Mouse (Mus musculus): ENCODE measurements around the gene Ccdc169. TPM values are rescaled to one million over a fixed set of nuclear protein-coding genes. Genes with fewer than 3 reads are reported as not detected.

Ccdc169 gene
- total RNA-seq, 2 experiments from 2014 or later = 0.41 TPM; not detected in 1

DNA sequence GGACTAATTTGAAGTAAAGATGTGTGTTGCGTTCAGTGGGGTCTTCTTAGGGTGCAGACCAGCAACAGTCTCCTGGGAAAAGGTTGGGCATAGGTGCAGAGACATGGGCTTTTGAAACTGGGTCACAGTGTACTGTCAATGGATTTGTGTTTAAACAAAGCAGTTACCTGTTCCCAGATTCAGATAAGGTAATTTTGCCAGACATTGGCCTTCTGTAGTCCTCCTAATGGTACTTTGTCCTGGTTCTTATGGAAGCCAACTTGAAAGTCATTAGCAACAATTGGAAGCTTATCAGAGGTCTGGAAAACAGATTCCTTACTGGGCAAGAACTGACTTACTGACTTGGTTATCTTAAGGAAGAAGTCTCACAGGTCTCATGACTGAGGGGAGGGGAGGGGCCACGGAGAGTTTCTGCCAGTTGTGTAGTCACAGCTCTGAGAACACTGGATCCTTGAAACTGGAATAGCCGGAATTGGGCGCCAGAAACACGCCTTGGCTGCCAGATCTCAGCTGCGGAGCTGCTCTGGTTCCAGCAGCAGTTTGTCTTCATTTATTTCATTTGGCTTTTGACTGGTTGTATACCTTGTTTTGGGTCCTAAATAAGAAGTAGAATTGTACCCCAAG is 17.8 kb upstream of the Ccdc169 start:
- no peak for ATAC-seq (replicated peaks; ENCODE audit: poor library complexity, severe bottlenecking)

DNA sequence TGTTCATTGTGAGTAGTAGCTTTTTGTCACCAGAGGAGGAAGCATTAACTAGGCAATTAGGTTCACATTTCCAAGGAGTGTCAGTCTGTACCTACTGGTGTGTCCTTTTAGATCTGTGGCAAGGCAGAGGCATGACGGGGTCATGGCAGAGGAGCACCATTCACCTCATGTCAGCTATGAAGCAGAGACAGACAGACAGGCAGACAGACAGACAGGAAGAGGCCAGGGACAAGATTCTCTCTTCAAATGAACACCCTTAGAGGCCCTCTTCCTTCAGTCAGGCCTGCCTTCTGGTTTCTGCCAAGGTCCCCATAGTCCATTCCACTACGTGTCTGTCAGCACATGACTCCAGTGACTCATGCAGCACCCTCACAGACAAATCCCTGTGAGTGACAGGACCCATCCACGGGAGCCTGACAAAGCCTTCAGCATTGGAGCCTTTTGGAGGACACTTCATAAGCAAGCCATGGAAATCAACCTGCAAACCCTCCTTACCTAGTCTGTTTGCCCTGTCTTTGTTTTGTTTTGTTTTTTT is 14.7 kb upstream of the Ccdc169 start:
- no peak for ATAC-seq (replicated peaks; ENCODE audit: poor library complexity, severe bottlenecking)

DNA sequence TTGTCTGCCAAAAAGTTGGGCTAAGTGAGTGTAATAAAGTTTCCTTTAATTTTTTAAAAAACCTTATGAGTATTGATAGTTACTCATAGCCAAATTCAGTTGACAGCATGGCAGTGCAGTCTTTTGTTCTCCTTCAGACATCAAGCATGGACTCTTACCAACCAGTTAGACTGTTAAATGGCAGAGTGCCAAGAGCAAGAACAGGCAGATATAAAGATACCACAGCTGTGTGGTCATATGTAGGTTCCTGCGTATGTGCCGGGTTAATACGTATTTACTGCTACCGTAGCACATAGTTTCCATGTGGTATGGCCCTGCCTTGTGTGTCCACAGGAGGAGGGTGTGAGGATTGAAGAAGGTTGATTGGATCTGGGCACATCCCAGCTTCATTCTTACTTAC is 14.1 kb upstream of the Ccdc169 start:
- ATAC-seq (replicated peaks; ENCODE audit: poor library complexity, severe bottlenecking) = no peak

DNA sequence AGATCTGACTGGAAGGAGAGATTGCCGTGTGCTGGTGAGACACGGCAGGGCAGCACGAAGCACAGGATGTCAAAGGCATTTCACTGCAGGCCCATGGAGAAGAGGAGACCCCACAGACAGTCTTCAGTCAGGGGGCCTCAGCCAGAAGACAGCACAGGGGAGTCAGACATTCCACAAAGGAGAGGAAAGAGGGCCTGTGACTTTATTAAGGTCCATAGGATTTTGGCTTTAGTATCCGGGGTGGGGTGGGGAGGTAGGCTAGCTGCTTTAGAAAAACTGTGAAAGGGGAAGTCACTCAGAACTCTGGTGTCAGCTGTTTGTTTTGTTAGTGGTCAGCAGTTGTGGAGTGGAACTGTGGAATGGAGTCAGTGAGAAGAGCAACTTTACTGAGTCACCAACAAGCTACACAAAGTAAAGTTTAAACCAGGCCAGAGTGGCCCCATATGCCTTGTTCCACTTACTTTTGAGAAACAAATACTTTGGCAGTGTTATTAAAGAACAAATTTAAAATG is 7.9 kb upstream of the Ccdc169 start:
- ATAC-seq (replicated peaks; ENCODE audit: poor library complexity, severe bottlenecking) = peak; percentile 75

DNA sequence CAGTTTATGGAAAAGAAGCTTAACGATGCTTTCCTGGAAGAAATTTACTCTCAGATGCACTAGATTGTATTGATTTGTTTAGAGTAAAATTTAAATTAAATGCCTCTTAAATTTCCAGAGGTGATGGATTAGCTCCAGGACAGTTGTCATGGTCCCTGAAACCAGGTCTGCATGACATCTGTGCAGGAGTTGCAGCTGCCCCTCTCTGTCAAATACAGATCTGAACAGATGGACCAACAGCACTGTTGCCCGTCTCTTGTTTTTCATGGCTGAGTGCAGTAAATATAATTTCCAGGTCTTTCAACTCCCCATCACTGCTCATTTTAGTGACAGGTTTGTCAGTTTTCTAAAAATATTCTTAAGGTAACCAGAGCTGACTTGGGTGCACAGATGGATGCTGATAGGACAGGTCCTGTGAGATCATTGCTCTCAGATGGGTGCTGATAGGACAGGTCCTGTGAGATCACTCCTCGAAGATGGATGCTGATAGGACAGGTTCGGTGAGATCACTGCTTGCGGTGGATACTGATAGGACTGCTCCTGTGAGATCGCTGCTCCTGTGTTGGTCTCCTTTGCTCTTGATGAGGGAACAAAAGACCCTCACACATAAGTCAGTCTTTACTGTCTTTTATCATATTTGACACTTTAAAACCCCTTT is 5.4 kb upstream of the Ccdc169 start:
- ATAC-seq (replicated peaks; ENCODE audit: poor library complexity, severe bottlenecking) = no peak

DNA sequence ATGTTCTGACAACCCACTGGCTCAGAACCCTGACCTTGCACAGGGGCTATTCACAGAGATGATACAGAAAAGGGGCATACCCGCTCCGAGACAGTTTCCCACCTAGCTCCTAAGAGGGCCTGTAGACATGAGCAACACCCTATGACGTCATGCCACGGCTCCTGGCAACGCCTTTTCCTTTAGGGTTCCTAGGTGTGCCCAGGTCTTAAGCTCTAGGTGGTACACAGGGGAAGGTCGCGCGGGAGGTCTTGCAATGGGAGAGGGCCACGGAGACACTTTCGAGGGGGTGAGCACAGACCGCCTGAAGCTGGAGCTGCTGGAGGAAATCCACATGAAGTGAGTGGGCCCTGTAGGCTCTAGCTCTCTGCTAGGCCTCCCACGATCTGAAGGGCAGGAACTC is 2.7 kb downstream of the Ccdc169 start:
- no peak for ATAC-seq (replicated peaks; ENCODE audit: poor library complexity, severe bottlenecking)

DNA sequence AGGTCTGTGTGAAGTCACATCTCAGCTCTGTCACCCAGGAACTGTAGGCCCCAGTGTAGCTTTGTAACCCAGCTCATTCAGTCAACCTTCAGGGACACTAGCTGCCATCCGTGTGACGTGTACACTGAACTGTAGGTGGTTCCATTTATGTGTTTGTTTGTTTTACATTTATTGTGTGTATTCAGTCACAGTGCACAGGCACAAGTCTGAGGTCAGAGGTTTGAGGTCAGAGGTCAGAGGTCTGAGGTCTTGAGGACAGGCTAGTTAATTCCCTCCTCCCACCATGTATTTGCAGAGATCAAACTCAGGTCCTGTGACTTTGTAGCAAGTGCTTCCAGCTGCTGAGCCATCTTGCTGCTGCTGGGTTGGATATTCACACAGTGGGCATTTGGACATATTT is 4.3 kb downstream of the Ccdc169 start:
- no peak for ATAC-seq (replicated peaks; ENCODE audit: poor library complexity, severe bottlenecking)

DNA sequence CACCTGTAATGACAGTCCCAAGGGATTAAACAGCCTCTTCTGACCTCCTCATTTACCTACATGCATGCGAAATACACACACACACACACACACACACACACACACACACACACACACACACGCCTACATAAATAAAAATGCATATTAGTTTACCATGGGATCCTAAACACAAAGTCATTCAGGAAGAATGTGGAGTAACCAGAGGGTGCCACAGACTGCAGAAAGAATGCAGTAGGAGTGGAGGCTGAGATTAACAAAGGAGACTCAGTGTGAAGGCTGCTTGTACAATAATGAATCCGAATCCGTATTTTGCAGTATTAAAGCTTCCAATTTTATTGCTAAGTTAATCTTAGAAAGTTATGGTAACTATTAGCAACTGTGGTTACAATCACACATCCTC is 7.8 kb downstream of the Ccdc169 start:
- ATAC-seq (replicated peaks; ENCODE audit: poor library complexity, severe bottlenecking) = no peak

DNA sequence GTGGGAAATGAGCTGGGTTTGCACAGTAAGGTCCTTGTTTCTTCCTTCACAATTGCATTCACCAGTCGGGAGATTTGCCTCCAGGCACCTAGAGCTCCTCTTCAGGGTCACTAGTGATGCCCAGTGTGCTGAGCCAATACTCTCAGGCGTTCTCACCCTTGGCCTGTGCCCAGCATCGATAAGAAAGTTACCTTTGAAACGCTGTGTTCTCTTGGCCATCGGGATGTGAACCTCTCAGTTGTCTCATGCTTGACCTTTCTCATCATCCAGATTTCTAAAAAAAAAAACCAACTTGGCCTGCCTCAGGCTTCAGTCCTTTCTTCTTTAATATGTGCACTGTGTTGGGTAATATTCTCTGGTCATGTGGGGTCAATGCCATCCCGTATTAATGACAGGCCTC is 9.3 kb downstream of the Ccdc169 start:
- ATAC-seq (replicated peaks; ENCODE audit: poor library complexity, severe bottlenecking) = no peak

DNA sequence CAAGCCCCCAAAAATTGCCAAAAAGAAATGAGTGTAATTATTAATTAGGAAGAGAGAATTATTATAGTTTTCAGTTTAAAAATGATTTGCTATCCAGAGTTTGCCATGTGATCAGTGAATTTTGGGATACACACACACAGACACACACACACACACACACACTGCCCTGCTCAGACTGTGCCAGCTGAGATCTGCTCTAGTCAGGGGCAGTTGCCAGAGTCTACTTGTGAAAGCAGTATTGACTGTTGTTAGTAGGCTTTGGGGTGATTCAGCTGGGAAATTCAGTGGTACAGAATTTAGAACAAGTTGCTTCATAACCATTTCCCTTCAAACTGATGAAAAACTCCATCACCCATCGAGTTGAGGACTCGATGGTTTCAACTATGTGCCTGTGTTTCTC is 10.0 kb downstream of the Ccdc169 start:
- no peak for ATAC-seq (replicated peaks; ENCODE audit: poor library complexity, severe bottlenecking)

DNA sequence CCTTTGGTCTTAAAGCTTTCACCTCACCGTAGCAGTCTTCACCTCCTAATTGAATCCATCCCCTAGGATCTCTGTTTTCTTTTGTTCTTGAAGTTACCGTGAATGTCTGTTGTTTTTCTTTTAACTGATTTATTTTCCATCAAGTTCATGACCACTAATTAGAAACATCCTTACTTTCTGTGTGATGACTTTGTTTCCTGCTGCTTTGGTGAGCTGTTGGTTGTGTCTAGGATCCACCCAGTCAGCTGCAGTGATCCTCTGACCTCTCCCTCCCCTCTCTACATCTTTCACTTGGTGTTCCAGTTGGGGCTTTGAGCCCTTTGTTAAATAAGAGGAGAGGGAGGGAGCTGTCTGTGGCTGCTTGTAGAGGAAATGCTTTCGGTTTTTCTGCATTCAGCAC is 11.0 kb downstream of the Ccdc169 start:
- ATAC-seq (replicated peaks; ENCODE audit: poor library complexity, severe bottlenecking) = no peak

DNA sequence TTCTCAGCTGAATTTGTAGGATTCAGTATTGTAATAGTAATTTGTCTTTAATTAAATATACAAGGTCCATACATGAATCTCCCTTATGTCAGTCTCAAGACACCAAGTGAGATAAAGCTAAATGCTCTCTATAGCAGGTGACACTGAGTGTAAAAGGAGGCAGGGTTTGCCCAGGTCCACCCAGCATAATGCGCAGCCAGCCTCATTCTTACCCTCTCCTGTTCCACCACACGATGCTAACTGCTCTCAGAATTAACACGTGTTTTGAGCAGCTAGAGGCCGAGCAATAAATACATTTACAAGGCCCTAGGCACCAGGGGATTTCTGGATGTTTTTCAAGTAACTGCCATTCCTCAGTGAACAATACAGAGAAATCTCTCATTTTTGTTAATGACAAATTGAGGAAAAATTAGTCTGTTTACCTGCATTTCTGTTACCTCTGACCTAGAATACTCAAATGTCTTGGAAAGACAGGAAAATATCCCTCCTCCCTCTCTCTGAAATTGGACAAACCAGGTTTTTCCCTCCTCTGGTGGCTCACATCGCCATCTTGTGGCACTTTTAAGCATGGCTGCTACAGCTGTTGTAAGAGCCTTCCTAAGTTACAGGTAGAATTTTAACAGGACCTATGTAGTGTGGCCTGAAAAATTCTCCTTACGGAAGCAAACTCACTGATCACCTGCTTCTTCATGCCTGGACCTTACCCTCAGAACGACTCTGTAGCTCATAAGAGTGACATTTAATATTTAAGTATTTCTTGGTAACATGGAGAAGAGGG is 14.7 kb downstream of the Ccdc169 start:
- 0 out of 2 replicates have a peak, but pooled peaks have one; percentile 30 for ATAC-seq (replicated peaks; ENCODE audit: poor library complexity, severe bottlenecking)

DNA sequence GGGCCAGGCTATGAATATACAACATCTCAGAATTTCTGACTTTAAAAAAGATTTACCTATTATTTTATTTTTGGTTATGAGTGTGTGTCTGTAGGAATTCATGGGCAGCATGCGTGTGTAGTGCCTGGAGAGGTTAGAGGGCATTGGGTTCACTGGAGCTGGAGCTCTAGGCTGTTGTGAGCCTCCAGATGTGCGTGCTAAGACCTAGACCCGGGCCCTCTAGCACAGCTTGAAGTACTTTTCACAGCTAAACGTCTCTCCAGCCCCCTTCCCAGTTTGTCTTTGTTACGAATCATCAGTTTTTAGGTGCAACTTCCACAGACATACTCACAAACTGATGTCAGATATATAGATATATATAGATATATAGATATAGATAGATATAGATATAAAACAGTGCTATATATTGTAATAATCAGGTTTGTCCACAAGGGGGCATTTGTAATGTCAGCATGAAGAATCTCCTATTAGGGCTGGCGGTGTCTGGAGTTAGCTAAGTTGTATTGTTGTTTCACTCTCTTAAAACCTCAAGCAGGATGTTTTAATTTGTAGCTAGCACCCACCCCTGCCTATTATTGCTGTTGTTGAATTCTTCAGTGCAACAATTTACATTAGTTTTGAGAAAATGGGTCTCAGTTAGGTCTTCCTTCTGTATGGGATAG is 15.7 kb downstream of the Ccdc169 start:
- peak; percentile 61 for ATAC-seq (replicated peaks; ENCODE audit: poor library complexity, severe bottlenecking)

DNA sequence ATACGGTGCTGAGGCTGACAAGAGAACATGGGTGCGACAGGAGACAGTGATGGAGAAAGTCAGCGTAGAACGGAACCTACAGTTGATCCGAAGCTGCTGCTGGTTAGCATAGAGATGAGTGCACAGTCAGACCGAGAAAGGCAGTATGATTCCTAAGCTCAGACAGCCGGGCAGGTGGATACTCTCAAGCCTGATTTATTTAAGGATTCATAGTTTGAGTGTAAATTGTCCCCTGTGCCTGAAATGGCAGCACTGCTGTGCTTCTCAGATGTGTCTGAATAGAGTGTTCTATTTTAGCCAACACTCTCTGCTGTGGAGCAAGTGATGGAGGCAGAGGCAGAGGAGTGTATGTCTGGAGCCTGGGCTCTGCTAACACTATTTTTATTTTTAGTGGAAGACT is 17.0 kb downstream of the Ccdc169 start:
- ATAC-seq (replicated peaks; ENCODE audit: poor library complexity, severe bottlenecking) = no peak

DNA sequence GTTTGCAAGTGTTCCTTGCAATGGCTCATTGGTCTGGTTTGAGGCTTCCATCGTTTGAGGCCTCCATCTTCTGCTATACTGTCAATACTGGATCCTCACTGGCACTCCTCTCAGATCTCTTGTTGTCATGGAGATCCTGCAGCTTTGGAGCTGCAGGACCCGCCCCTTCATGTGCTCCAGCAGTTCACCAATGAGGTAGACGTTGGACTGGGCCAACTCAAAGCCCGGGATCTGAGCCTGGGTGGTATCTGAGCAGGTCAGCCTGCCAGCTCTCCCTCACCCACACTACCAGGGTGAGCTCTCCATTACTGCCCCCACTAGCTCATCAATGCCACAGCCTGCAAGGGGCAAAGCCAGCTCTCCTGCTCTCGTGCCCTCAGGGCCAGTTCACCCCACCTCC is 20.3 kb downstream of the Ccdc169 start:
- no peak for ATAC-seq (replicated peaks; ENCODE audit: poor library complexity, severe bottlenecking)

DNA sequence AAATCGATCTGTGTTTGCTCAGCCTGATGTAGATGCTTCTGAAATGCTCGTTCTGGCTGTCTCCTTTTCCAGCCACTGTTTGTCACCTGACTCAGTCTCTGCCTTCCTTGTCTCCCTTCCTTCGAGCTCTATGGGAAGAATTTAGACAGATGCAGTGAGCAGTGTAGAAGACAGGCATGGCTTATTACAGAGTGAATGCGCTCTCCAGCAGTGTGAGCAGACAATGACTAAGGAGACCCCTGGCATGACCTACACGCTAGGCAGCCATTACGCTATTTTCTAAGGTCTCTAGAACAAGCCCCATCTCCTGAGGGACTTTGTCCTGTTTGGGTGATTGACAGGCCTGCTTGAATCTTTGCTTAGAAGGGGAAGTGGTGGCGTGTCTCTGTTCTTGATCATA is 24.0 kb downstream of the Ccdc169 start:
- ATAC-seq (replicated peaks; ENCODE audit: poor library complexity, severe bottlenecking) = no peak

DNA sequence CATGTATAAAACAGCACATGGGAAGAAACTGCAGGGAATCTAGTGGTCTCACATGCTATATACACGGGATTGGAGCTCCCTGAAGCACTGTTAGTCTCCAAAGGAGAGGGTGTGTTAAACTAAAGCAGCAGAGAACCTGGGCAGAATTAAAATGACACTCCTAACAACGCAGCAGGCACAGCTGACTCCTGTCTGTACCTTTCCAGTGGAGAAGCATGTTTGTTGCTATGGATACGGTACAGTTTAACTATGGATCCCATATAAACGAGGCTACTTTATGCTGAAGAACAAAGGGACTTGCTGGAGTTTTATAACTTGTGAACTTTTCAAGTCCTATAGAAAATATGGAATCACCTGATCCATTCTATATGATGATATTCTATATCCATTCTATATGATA is 26.4 kb downstream of the Ccdc169 start:
- ATAC-seq (replicated peaks; ENCODE audit: poor library complexity, severe bottlenecking) = no peak

DNA sequence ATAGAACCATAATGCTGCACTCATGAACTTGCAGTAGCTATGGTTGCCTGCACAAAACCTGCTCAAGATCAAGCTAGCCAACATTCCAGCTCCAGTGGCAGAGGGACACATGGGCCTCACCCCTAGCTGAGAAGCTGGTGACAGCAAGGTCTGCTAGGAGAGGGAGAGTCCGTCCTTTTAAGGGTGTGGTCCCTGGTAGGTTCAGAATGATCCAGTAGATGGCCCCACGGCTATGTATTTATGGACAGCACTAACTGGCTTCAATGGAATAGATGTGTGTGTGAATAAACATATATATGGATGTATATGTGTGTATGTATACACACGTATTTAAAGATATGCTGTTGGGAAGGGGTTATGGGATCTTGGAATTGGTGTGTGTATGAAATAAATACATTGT is 35.3 kb downstream of the Ccdc169 start:
- ATAC-seq (replicated peaks; ENCODE audit: poor library complexity, severe bottlenecking) = no peak

DNA sequence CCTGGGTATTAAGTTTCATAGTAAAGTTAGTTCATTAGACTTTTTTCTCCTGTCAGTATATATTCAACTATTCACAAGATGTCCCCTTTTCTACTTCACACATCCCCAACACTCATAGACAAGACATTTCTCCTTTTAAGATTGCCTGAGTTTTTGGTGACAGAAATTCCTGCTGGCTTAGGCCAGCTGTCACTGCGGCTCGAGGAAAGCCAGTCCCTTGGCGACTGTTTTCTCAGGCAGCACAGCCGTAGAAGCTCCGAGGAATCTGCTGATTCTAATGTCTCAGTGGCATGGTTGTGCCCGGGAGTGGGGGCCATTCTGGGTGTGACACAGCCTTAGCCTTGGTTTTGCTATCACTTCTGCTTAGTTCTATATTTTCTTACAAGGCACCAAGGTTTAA is 40.1 kb downstream of the Ccdc169 start:
- ATAC-seq (replicated peaks; ENCODE audit: poor library complexity, severe bottlenecking) = no peak

DNA sequence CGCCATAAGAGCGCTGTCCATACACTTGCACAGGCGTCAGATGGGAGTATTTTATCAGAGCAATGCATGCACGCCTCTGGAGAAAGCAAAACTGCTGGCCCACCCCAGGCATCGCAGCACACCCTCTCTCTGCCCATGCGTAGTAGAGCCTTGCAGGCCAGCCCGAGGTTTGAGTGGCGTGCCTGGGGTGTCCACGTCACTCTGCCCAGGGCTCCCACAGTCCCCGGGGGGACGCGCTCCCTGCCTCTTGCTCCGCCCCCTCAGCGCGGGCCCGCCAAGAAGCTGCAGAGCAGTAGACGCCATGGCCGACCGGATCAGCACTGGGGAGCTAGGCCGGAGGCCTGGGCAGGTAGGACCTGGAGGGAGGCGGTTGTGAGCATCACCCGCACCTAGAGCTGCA is 44.6 kb downstream of the Ccdc169 start, which contains the start of gene Sohlh2:
TSS of gene Sohlh2 (plus strand) at position 263 of the 400 bp plus-strand sequence.
- ATAC-seq (replicated peaks; ENCODE audit: poor library complexity, severe bottlenecking) = no peak

DNA sequence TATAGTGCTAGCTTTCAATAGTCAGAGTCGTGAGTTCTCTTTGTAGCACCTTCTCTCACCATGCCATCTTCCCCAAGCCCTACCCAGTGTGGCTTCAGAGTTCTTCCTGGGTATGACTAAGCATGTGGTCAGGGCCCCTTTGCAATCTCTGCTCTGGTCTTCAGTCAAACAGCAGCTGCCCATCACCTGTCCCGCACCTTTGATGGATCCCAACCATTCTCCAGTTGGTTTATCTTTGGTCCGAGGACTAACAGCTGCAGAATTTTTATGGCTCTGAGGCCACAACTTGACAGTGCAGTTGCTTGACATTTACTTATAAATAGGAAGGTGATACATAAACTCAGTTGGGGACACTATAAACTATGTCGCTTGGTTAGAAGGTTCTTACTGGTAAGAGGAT is 54.5 kb downstream of the Ccdc169 start:
- no peak for ATAC-seq (replicated peaks; ENCODE audit: poor library complexity, severe bottlenecking)

Measured in granulocyte monocyte progenitor cell, adult 5-6 weeks (primary cell).